Mouse (Mus musculus) ovary, postnatal 36 days (tissue): ENCODE data around the gene Homez.

Experiments
- DNase-seq: peaks from one replicate; pipeline ENCODE4 v3.0.0; 2022; ENCODE audit warnings: low spot score, mixed read lengths

Homez gene

DNA sequence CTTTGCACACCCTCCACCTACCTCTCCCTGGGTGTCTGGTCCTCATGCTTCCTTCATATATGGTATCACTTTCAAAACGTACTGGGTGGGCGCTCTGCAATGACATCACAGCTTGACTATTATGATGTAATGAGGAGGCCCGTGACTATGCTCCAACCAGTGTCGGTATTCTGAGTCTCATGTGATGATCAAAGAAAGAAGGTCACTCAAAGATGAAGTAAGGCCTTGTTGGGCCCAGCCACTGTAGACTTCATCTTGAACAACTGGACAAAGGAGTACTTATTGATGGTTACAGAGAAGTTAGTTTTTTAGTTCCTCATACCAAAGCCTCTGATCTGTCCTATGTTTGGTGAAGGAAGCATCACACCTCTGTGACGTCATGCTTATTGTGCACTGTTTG, at the start of gene Homez:
Gene Homez (minus strand): TSS at position 101 of the 400 bp plus-strand sequence.
- no peak for DNase-seq

DNA sequence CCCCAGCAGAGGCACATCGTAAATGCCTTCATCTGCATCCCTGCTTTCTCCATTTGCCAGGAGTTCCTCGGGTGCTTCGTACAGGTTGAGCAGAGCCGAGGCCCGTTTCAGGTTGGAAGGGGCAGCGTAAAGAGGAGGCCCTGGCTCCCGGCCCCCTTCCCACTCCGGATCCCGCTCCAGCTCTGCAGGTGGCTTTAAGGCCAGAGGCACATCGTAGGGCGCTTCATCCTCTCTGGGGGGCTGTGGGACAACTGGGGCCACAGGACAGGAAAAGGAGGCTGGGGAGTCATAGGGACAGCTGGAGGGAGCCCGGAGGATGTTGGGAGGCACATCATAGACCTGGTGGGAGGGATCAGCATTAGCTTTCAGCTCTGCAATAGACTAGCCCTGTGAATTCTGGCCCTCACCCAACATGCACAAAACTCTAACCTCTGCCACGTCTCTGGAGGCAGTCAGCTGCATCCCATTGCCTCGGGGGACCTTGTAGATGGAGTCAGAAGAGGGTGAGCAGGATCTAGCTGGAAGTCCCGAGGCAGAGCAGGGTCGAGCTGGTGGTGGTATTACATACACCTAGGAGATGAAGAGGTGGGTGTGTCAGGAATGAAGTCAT, 49.4 kb upstream of the Homez start:
- no peak for DNase-seq

DNA sequence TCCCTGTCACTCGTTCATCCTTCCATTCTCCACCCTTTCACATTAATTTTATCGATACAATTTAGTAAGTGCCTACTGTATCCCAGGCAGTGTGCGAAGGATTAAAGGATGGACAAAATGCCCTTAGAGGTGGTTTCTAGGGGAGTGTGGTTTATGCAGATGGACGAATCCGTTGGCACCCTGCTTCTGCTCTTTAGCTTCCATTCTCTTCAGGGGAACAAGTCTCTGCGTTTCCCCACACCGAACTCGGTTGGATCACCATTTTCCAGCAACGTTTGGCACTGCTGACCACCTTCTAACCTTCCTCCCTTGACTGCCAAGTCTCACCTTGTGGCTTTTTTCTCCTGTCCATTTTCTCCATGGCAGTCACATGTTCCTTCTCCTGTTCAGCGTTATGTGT, 42.6 kb upstream of the Homez start:
- DNase-seq: no peak

DNA sequence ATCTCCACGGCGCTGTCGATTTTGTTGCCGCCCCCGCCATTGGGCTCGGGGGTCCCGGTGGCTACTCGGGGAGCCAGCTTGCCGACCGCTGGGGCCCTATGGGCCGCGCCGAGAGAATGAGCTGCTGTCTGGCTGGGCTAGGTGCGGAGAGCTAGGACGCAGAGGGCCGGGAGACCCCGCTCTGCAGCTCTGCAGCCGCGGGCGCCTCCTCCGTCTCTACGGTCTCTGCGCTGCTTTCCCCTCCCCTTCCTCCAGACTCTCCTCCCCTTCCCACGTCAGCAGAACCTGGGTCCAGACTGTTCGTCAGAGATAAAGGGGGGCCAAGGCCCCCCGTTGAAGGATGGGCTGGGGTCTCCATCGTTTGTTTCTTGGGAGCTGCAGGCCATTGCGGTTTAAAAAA, 42.1 kb upstream of the Homez start, which contains the start of gene Slc22a17:
Gene Slc22a17 (minus strand): TSS at position 247 of the 400 bp plus-strand sequence.
- peak; percentile 75 for DNase-seq

DNA sequence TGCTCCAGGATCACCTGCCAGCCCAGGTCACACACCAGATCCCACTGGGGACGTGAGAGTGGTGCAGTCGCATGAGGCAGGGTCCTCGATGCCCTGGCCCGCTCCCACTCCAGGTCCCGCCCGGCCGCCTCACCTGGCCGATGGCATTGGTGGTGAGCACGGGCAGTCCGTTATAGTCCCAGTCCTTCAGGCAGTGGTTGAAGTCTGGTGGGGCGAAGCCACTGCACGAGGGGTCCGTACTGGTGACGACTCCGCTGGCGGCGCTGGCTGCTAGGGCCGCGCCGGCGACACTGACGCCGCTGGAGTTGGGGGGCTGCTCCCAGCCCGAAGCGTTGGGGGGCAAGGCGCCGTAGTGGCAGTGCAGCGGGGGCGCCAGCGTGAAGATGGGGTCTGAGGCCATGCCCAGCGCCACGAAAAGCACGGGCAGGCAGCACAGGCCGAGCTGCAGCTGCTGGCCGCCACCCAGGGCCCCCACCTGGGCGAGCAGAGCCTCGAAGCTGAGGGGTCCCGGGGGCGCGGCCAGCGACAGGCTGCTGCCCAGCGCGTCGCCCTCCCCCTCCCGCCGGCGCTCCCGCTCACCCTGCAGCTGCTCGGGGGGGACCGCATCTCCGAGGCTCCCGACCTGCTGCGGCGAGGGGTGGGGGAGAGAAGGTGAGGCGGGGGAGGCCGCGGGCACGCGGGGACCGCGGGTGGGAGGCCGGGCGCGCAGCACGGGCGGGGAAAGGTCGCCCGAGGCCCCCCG, 41.5 kb upstream of the Homez start:
- peak; percentile 22 for DNase-seq

DNA sequence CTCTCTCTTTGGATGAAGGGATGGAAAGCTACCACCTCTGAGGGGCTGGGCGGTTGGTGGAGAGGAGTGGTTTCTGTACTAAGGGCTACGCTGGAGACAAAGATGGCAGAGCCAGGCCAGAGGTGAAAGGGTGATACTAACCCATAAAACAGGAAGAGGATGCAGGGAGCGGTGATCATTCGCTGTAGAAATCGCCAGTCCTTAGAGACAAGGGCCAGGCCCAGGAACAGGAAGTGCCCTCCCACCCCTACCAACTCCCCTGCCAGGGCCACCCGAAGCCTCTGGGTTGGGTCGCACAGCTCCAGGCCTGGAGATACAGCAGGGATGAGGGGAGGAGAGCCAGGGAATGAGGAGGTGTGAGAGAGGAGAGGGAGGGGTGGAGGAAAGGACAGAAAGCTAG, 37.9 kb upstream of the Homez start:
- DNase-seq: no peak

DNA sequence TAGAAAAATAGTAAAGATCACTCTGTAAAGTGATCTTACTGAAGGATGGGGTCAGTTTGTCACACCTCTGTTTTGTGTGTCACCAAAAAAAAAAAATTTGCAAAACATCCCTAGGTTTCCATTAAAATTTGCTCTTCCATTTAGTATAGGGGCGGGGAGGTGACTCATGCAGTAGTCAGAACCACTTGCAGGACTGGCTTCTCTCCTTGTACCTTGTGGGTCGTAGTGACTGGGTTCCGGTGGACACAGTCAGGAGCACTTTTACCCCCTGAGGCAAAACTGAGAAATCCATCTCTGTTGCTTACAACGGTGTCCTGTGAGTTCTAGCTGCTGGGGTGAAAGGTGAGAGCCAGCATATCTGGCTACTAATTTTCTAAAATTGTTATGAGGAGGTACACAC, 32.9 kb upstream of the Homez start:
- DNase-seq: no peak

DNA sequence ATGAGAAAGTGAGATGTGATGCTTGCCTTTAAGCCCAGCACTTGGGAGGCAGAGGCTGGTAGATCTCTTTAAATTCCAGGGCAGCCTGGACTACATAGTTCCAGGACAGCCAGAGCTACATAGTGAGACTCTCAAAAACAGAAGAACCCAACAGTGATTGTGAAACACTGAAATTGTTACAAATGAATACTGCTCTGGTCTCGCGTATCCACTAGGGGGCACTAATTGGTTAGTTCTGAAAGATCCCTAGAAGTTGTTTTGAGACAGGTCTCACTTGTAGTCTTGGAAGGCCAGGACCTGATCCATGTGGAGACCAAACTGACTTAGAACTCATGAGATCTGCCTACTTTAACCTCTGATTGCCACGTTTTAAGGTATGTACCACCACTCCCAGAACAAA, 29.6 kb upstream of the Homez start:
- no peak for DNase-seq

DNA sequence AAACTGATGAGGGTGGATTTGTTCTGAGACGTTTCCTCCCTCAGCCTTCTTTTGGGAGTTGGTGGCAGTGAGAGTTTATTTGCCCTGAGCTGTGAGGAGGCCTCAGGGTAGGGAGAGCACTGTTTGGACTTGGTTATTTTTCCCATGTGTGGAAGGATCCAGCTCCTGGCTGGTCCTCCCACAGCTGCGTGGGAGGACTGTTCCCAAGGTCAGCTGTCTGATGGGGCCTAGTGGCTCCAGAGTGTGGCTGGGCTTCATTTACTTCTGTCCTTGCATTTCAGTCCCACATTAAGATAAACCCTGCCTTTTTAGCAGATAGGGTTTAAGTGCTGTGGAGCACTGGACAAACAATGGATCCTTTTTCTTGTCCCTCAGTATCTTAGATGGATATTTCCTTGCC, 26.7 kb upstream of the Homez start:
- DNase-seq: peak; percentile 73

DNA sequence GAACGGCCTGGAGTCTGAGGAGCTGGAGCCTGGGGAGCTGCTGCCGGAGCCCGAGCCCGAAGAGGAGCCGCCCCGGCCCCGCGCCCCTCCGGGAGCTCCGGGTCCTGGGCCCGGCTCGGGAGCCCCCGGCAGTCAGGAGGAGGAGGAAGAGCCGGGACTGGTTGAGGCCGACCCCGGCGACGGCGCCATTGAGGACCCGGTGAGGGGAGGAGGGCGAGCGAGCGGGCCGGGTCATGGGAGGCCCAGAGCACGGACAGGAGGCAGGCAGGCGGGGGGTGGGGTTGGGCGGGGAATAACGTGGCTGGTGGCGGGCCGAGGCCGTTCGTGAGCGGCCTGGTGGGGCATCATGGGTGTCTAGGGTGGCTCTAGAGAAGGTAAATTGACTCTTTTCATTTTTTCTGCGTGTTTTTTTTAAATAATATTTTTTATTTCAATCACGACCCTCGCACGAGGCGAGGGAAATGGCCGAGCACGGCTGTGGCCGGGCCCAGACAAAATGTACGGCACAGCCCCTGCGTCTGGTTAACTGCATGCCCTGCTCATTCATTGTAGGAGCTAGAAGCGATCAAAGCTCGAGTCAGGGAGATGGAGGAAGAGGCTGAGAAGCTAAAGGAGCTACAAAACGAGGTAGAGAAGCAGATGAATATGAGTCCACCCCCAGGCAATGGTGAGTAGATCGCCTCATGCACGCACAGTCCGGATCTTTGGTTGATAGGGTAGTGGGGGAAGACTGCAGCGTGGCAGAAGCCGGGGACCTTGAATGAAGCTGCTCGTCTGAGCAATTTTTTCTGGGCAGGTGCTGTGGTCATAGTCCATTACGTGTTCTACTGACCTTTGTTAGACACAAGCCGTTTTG, 23.8 kb upstream of the Homez start:
- peak; percentile 74 for DNase-seq

DNA sequence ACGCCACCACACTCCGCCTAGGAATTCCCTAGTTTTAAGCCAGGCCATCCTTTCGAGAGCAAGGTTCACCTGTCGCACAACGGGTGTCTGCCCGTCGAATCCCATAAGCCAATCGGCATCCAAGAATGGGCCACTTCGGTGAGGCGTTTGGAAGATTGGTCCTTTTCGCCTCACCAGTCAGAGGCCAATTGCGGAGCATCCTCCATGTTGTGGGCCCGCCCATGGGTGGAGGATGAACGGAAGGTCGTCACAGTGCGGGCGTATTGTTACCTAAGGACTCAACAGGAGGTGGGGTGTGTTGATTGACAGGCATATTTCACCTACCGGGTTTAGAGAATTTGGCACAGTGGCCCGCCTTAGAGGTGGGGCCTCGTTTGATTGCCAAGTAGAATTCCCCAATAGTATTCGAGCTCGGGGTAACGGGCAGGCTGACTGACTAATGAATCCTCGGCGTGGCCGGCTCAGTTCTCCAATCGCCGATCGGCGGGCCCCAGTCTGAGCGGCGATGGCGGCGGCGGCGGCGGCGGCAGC, 23.0 kb upstream of the Homez start:
- peak; percentile 96 for DNase-seq

DNA sequence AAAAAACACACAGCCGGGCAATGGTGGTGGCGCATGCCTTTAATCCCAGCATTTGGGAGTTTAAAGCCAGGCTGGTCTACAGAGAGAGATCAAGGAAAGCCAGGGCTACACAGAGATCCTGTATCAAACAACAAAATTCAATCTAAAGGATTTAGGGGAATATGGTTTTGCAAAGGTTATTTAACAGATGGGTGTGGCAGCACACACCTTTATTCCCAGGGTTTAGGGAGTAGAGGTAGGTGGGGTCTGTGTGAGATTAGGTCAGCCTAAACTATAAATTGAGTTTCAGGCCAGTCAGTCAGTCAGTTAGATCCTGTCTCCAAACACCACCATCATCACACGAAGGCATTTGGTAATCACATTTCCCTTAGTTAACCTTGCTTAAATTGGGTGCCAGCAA, 21.4 kb upstream of the Homez start, which contains the start of gene Pabpn1:
Gene Pabpn1 (plus strand): TSS at position 301 of the 400 bp plus-strand sequence.
- DNase-seq: no peak

DNA sequence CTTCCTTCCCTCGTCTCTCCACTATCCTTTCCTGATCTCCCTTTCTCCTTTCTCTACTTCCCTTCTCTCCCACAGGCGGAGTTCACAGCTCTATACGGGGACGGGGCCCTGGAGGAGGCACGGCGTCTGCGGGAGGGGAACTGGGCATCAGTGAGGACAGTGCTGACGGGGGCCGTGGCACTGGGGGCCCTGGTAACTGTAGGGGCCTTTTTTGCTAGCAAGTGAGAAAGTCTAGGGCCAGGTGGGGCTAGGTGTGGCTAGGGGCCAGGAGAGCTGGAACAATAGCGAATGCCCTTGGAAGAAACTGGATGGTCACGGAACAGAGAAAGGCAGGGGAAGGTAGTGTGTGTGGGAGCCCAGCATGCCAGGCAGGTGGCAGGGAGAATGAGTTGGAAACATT, 14.5 kb upstream of the Homez start:
- DNase-seq: peak; percentile 28

DNA sequence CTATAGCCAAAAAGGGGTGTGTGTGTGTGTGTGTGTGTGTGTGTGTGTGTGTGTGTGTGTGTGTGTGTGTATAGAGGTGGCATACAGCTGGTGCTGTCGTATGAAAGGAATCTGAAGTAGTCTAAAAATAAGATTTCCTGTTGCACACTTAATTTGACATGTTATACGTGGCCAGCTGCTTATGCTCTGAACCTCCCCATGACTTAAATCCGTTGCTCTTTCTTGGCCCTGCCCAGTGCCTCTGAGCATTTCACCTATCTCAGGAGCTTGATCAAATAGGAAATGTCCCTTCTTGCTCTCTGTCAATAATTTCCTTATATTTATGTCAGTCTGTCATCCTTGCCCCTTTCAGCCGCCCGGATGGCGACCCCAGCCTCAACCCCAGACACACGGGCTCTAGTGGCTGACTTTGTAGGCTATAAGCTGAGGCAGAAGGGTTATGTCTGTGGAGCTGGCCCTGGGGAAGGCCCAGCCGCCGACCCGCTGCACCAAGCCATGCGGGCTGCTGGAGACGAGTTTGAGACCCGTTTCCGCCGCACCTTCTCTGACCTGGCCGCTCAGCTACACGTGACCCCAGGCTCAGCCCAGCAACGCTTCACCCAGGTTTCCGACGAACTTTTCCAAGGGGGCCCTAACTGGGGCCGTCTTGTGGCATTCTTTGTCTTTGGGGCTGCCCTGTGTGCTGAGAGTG, 13.4 kb upstream of the Homez start:
- DNase-seq: no peak

DNA sequence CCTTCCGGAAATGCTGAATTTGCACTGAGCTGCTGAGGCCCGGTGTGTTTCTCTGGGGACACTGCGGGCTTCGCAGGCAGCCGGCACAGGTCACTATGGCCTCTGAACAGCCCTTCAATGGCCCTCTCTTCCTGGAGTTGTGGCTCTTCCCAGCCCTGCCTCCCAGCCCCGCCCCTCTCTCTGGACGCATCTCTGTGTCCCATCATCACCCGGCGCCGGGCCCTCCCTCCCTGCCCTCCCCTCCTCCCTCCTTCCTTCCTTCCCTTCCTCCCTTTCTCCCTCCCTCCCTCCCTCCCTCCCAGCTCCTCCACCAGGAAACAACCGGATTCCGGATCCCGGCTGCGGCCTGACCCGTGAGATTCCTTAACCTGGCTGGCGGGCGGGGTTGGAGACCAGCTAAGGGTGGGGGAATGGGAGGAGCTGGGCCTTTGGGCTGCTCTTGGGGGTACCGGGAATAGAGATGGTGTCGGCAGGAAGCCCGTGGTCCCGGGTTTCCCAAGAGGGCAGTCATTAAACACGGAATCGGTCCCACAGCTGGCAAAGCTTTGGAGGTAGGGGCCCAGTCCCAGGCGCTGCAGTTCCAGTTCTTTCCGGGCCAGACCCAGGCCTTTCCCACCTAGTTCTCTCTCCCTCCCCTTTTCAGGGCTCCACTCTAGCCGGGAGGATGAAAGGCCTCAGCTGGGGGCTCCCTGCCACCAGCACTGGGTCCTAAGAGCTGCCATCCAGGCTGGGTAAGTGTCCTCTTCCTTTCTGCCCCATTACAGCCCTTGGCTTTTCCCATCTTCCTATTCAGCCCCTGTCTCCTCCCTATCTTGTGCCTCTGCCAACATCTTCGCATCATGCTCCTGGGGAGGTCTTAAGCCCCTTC, 12.6 kb upstream of the Homez start, which contains the start of the genes Bcl2l2 and Gm20521:
Gene Bcl2l2 (plus strand): TSS at position 224 of the 868 bp plus-strand sequence.
Gene Gm20521 (plus strand): TSS at position 288 of the 868 bp plus-strand sequence.
- DNase-seq: peak; percentile 85

DNA sequence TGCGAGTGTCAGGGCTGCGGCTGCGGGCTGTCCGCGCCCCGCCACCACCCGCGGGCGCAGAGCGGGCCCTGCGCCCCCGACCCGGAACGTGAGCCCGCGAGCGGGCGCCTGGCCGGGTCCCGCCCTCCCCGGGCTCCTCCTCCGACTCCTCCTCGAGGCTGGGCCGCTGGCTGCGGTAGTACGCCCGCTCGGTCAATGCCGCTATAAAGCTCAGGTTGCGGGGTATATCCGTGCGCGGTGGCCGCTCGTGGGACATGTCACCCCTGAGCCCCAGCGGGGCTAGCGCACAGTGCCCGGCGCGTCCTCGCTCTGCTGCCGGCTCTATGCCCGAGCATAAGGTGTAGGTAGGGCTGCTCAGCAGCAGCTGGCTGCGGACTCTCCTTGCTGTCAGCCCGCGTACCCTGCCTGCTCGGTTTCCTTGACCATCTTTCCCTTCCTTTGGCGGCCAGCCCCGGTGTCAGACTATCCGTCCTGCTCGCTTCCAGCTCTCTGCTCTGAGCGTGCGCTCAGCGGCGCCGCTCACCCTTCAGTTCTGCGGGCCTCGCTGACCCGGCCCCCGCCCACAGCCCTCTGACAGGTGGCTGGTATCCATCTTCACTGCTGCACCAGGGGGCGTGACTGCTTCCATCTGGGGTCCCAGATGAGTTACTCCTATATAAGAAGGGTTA, 6.4 kb upstream of the Homez start, which contains the start of gene Ppp1r3e:
Gene Ppp1r3e (minus strand): TSS at position 503 of the 668 bp plus-strand sequence.
- DNase-seq: peak; percentile 76

DNA sequence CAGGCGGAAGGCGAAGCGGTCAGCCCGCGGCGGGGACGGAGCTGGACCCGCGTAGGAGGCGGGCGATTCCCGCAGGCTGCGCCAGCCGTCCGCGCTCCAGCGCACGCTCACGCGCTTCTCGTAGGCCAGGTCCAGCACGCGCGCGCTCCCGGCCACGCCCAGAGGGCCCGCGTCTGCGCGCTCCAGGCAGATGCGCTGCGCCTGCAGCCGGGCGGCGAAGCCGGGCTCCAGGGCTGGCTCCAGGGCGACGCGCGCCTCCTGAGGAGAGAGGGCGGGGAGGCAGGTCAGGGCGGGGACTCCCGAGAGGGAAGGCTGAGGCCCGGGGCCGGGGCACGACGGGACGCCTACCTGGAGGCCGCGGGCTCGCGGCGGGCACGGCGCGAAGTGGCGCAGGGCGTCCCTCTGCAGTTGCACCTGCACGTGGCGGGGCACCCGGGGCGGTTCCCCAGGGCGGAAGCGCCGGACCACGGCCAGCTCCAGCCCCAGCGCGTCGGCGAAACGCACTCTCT, 5.8 kb upstream of the Homez start:
- peak; percentile 92 for DNase-seq

DNA sequence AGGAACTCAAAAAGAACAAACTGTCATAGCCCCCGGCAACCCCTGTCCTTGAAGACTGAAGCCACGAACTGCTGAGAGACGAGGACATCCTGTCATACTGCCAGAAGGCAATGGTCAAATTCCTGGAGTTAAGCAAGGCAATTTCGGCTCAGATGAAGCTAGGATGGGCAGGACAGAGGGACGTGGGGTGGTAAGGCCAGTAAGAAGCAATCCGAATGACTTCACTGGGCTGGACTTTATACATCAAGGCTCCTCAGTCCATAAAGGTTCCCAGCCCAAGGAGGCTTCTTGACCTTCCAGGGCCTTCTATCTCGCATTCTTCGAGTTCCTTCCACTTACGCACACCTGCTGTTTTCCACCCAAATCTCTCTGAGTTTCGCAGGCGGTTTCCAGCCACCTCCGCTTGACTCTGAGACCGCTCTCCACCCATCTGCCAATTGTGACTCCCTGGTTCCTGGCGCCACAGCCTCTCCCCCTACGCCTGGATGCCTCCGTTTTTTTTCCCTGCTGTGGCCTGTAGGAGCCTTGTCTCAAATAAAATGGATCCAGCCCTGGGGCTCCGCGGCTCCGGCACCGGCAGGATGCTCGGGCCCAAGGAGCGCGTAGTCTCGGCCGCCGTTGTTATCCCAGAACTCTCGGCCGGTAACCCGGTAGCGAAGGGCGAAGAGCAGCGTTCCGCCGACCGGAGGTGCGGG, 5.2 kb upstream of the Homez start:
- DNase-seq: no peak

DNA sequence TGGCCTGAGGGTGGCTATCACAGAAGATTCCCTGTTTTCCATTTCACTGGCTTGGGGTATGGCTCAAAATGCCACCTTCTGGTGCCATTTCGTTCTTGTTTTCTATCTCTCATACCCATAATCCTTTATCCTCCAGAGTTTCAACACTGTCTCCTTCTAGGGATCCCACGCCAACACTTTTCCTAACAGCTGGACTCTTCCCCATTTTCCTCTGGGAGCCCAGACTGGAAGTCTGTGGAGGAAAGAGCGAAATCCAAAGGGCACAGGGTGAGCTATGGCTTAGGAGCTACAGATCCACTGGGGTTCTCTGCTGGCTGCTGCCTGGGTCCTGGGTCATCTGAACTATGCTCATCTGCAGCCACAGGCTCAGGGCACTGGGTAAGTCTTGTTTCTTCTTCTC, 3.4 kb upstream of the Homez start:
- DNase-seq: no peak
